Mouse (Mus musculus) stomach, postnatal 0 days (tissue): Measurements from ENCODE around the gene Megf11.

Experiments
- CTCF ChIP-seq: IDR thresholded peaks from 2 replicates; pipeline ENCODE4 v1.5.1; 2016; ENCODE audit warnings: antibody characterized with exemption, low read depth, mild to moderate bottlenecking, moderate library complexity
- EP300 ChIP-seq: optimal IDR thresholded peaks from 2 replicates; pipeline ENCODE3; 2016; ENCODE audit warnings: antibody characterized with exemption

DNA sequence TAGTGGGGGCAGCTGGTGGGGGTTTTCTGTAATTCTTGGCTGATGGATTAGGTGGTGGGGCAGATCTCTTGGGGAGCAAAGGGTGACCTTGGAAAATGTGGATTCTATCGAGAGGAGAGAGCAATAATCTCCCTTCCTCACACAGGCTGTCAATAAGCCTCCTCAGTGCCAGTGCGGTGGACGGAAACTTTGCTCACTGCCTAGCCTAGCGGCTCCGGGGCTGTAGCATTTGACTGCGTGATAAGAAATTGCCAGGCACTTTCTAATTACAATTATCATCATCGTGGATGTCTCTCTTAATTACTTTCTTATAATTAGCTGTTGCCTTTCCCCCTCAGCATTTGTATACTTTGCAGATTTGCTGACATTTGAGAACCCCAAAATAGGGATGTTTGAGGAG, 157.7 kb downstream of the Megf11 start:
- TF ChIP-seq CTCF = no peak
- no peak for TF ChIP-seq EP300
